Mouse (Mus musculus): ENCODE data around the gene E130308A19Rik.

GRCm38 (mm10) chr4:59629076-59629874 lies 3.3 kb downstream of the E130308A19Rik start:
- TF ChIP-seq POLR2A (IDR thresholded peaks at IDR 0.05; ENCODE audit: borderline replicate concordance, low read depth, low read length) (no peak), CTCF (IDR thresholded peaks at IDR 0.05; ENCODE audit: low read depth, low read length) (no peak)

Measured in bone marrow macrophage, adult 2 months (primary cell).